Mouse (Mus musculus): Measurements from ENCODE around the gene Ifna15. TPM values are rescaled to one million over a fixed set of nuclear protein-coding genes. Genes with fewer than 3 reads are reported as not detected.
A peak's percentile ranks its signal among the peaks of the same experiment; 100 is the strongest.

Gene Ifna15
- polyA plus RNA-seq, 1 experiment, result not detected

- DNase-seq, result peak; percentile 74
- Histone ChIP-seq H3K4me1 (ENCODE audit: control insufficient read depth, insufficient read depth, low read length) (no peaks in the 10 kb centered on the region), H3K36me3 (ENCODE audit: control insufficient read depth, insufficient read depth, low read length) (no peaks in the 10 kb centered on the region), H3K4me3 (ENCODE audit: insufficient read depth, low read depth, low read length) (no peak overlapping the region), H3K27me3 (replicated peaks; ENCODE audit: control insufficient read depth, insufficient read depth, low read length) (no peaks in the 10 kb centered on the region), H3K27ac (ENCODE audit: insufficient read depth, low read depth, low read length) (no peak overlapping the region)
- WGBS, result 53% methylated on average over 2 of the region's 2 CpGs
- TF ChIP-seq CTCF (conservative IDR thresholded peaks at IDR 0.05; ENCODE audit: insufficient read depth, insufficient read length, low read depth, low read length) (peak; percentile 43), POLR2A (IDR thresholded peaks at IDR 0.05; ENCODE audit: low read depth, low read length) (no peak)
Measured at GRCm38 (mm10) chr4:88543649-88544234, 14.3 kb downstream of the Ifna15 start.

- WGBS, result 41% methylated on average over 12 of the region's 12 CpGs
- Histone ChIP-seq H3K4me3 (ENCODE audit: insufficient read depth, low read depth, low read length) (no peak overlapping the region), H3K27me3 (replicated peaks; ENCODE audit: control insufficient read depth, insufficient read depth, low read length) (no peaks in the 10 kb centered on the region), H3K36me3 (ENCODE audit: control insufficient read depth, insufficient read depth, low read length) (no peaks in the 10 kb centered on the region), H3K4me1 (ENCODE audit: control insufficient read depth, insufficient read depth, low read length) (peaks cover 2% of the 10 kb centered on the region; the same call in 1 of the 2 replicates), H3K27ac (ENCODE audit: insufficient read depth, low read depth, low read length) (peak overlapping the region; percentile 39)
- DNase-seq, result peak; percentile 71
- no peak for TF ChIP-seq POLR2A (IDR thresholded peaks at IDR 0.05; ENCODE audit: low read depth, low read length)
- no peak for TF ChIP-seq CTCF (conservative IDR thresholded peaks at IDR 0.05; ENCODE audit: insufficient read depth, insufficient read length, low read depth, low read length)
Measured at GRCm38 (mm10) chr4:88537328-88537727, 20.7 kb downstream of the Ifna15 start.

GRCm38 (mm10) chr4:88536640-88537039 is 21.4 kb downstream of the Ifna15 start:
- no peaks in the 10 kb centered on the region for H3K27me3 ChIP-seq (replicated peaks; ENCODE audit: control insufficient read depth, insufficient read depth, low read length)
- H3K36me3 ChIP-seq (ENCODE audit: control insufficient read depth, insufficient read depth, low read length), result no peaks in the 10 kb centered on the region
- DNase-seq, result peak; percentile 33
- H3K27ac ChIP-seq (ENCODE audit: insufficient read depth, low read depth, low read length), result no peak overlapping the region
- TF ChIP-seq POLR2A (IDR thresholded peaks at IDR 0.05; ENCODE audit: low read depth, low read length) (no peak), CTCF (conservative IDR thresholded peaks at IDR 0.05; ENCODE audit: insufficient read depth, insufficient read length, low read depth, low read length) (no peak)
- H3K4me1 ChIP-seq (ENCODE audit: control insufficient read depth, insufficient read depth, low read length), result peaks cover 2% of the 10 kb centered on the region; the same call in 1 of the 2 replicates
- no peak overlapping the region for H3K4me3 ChIP-seq (ENCODE audit: insufficient read depth, low read depth, low read length)
- 57% methylated on average over 7 of the region's 7 CpGs for WGBS

GRCm38 (mm10) chr4:88535742-88536141 is 22.3 kb downstream of the Ifna15 start:
- H3K27ac ChIP-seq (ENCODE audit: insufficient read depth, low read depth, low read length), result no peak overlapping the region
- 95% methylated on average over 1 of the region's 1 CpGs for WGBS
- H3K4me1 ChIP-seq (ENCODE audit: control insufficient read depth, insufficient read depth, low read length), result peaks cover 2% of the 10 kb centered on the region; the same call in 1 of the 2 replicates
- H3K36me3 ChIP-seq (ENCODE audit: control insufficient read depth, insufficient read depth, low read length), result no peaks in the 10 kb centered on the region
- no peaks in the 10 kb centered on the region for H3K27me3 ChIP-seq (replicated peaks; ENCODE audit: control insufficient read depth, insufficient read depth, low read length)
- no peak overlapping the region for H3K4me3 ChIP-seq (ENCODE audit: insufficient read depth, low read depth, low read length)
- DNase-seq, result no peak
- no peak for TF ChIP-seq POLR2A (IDR thresholded peaks at IDR 0.05; ENCODE audit: low read depth, low read length)
- no peak for TF ChIP-seq CTCF (conservative IDR thresholded peaks at IDR 0.05; ENCODE audit: insufficient read depth, insufficient read length, low read depth, low read length)

GRCm38 (mm10) chr4:88534903-88535302 is 23.1 kb downstream of the Ifna15 start:
- no peak for DNase-seq
- Histone ChIP-seq H3K27ac (ENCODE audit: insufficient read depth, low read depth, low read length) (no peak overlapping the region), H3K4me1 (ENCODE audit: control insufficient read depth, insufficient read depth, low read length) (peaks cover 5% of the 10 kb centered on the region; the same call in 1 of the 2 replicates), H3K36me3 (ENCODE audit: control insufficient read depth, insufficient read depth, low read length) (no peaks in the 10 kb centered on the region), H3K4me3 (ENCODE audit: insufficient read depth, low read depth, low read length) (no peak overlapping the region), H3K27me3 (replicated peaks; ENCODE audit: control insufficient read depth, insufficient read depth, low read length) (no peaks in the 10 kb centered on the region)
- TF ChIP-seq POLR2A (IDR thresholded peaks at IDR 0.05; ENCODE audit: low read depth, low read length) (no peak), CTCF (conservative IDR thresholded peaks at IDR 0.05; ENCODE audit: insufficient read depth, insufficient read length, low read depth, low read length) (no peak)
- 61% methylated on average over 1 of the region's 1 CpGs for WGBS

GRCm38 (mm10) chr4:88533499-88533898 is 24.5 kb downstream of the Ifna15 start:
- peak; percentile 86 for DNase-seq
- Histone ChIP-seq H3K27ac (ENCODE audit: insufficient read depth, low read depth, low read length) (no peak overlapping the region), H3K4me1 (ENCODE audit: control insufficient read depth, insufficient read depth, low read length) (peaks cover 5% of the 10 kb centered on the region; the same call in 1 of the 2 replicates), H3K36me3 (ENCODE audit: control insufficient read depth, insufficient read depth, low read length) (no peaks in the 10 kb centered on the region), H3K27me3 (replicated peaks; ENCODE audit: control insufficient read depth, insufficient read depth, low read length) (no peaks in the 10 kb centered on the region), H3K4me3 (ENCODE audit: insufficient read depth, low read depth, low read length) (no peak overlapping the region)
- no peak for TF ChIP-seq CTCF (conservative IDR thresholded peaks at IDR 0.05; ENCODE audit: insufficient read depth, insufficient read length, low read depth, low read length)
- TF ChIP-seq POLR2A (IDR thresholded peaks at IDR 0.05; ENCODE audit: low read depth, low read length), result no peak
- 59% methylated on average over 2 of the region's 2 CpGs for WGBS

- Histone ChIP-seq H3K27ac (ENCODE audit: insufficient read depth, low read depth, low read length) (no peak overlapping the region), H3K4me3 (ENCODE audit: insufficient read depth, low read depth, low read length) (no peak overlapping the region), H3K27me3 (replicated peaks; ENCODE audit: control insufficient read depth, insufficient read depth, low read length) (no peaks in the 10 kb centered on the region), H3K4me1 (ENCODE audit: control insufficient read depth, insufficient read depth, low read length) (peaks cover 3% of the 10 kb centered on the region; the same call in 1 of the 2 replicates), H3K36me3 (ENCODE audit: control insufficient read depth, insufficient read depth, low read length) (no peaks in the 10 kb centered on the region)
- TF ChIP-seq CTCF (conservative IDR thresholded peaks at IDR 0.05; ENCODE audit: insufficient read depth, insufficient read length, low read depth, low read length) (no peak), POLR2A (IDR thresholded peaks at IDR 0.05; ENCODE audit: low read depth, low read length) (no peak)
- DNase-seq, result peak; percentile 14
- WGBS, result 55% methylated on average over 2 of the region's 2 CpGs
Measured at GRCm38 (mm10) chr4:88530892-88531291, 27.2 kb downstream of the Ifna15 start.
